Mouse (Mus musculus) layer of hippocampus, adult 9-11 months (tissue): Measurements from ENCODE around the gene Gm49369.

Experiments used
- DNase-seq: peaks from one replicate; pipeline ENCODE4 v3.0.0; 2022

Gm49369 gene

GRCm38 (mm10) chr7:142394261-142395190 is 12.1 kb upstream of the Gm49369 start:
- peak; percentile 39 for DNase-seq

GRCm38 (mm10) chr7:142393191-142393590 is 10.7 kb upstream of the Gm49369 start:
- no peak for DNase-seq

- DNase-seq, result no peak
Measured at GRCm38 (mm10) chr7:142391609-142392008, 9.1 kb upstream of the Gm49369 start.

- no peak for DNase-seq
Measured at GRCm38 (mm10) chr7:142391108-142391507, 8.6 kb upstream of the Gm49369 start.

- DNase-seq, result peak; percentile 80
Measured at GRCm38 (mm10) chr7:142389961-142390650, 7.6 kb upstream of the Gm49369 start.

- no peak for DNase-seq
Measured at GRCm38 (mm10) chr7:142388740-142389139, 6.3 kb upstream of the Gm49369 start.

- no peak for DNase-seq
Measured at GRCm38 (mm10) chr7:142388198-142388597, 5.7 kb upstream of the Gm49369 start.

GRCm38 (mm10) chr7:142387419-142388148 is 5.1 kb upstream of the Gm49369 start, which contains the start of gene Ctsd:
Gene Ctsd, minus strand, starts transcription at chr7:142388038.
- peak; percentile 98 for DNase-seq

- DNase-seq, result no peak
Measured at GRCm38 (mm10) chr7:142386621-142387201, 4.2 kb upstream of the Gm49369 start.

GRCm38 (mm10) chr7:142385742-142386403 is 3.4 kb upstream of the Gm49369 start:
- DNase-seq, result no peak

GRCm38 (mm10) chr7:142384306-142384705 is 1.8 kb upstream of the Gm49369 start:
- no peak for DNase-seq

GRCm38 (mm10) chr7:142381175-142381574 is 1.3 kb downstream of the Gm49369 start:
- DNase-seq, result no peak

GRCm38 (mm10) chr7:142379186-142379585 is 3.3 kb downstream of the Gm49369 start:
- DNase-seq, result no peak

- DNase-seq, result no peak
Measured at GRCm38 (mm10) chr7:142377233-142377925, 5.1 kb downstream of the Gm49369 start.

GRCm38 (mm10) chr7:142376096-142376495 is 6.4 kb downstream of the Gm49369 start:
- DNase-seq, result no peak

GRCm38 (mm10) chr7:142375261-142375724 is 7.2 kb downstream of the Gm49369 start:
- DNase-seq, result no peak

GRCm38 (mm10) chr7:142374413-142375015 is 8.0 kb downstream of the Gm49369 start:
- no peak for DNase-seq

GRCm38 (mm10) chr7:142373641-142374412 is 8.6 kb downstream of the Gm49369 start, which contains the start of gene Ifitm10:
Gene Ifitm10, minus strand, starts transcription at chr7:142373753.
- no peak for DNase-seq

- DNase-seq, result no peak
Measured at GRCm38 (mm10) chr7:142373039-142373438, 9.4 kb downstream of the Gm49369 start.
